Mouse (Mus musculus): ENCODE measurements around the gene Gm28434.

Gene Gm28434

GRCm38 (mm10) chr5:87969201-87969600, at the start of gene Gm28434, which contains the start of gene 2310003L06Rik:
Gene Gm28434, plus strand, starts transcription at chr5:87969517.
Gene 2310003L06Rik, plus strand, starts transcription at chr5:87969459.
- in situ Hi-C loops (cut with MboI) = no loop called here

GRCm38 (mm10) chr5:87925372-87925771, 43.9 kb upstream of the Gm28434 start, which contains the start of gene Csn3:
Gene Csn3, plus strand, starts transcription at chr5:87925579.
- in situ Hi-C loops (cut with MboI) = no loop called here

- in situ Hi-C loops (cut with MboI) = no loop called here
Measured at GRCm38 (mm10) chr5:87931603-87932002, 37.7 kb upstream of the Gm28434 start.

GRCm38 (mm10) chr5:87940752-87941151, 28.6 kb upstream of the Gm28434 start:
- in situ Hi-C loops (cut with MboI) = no loop called here

GRCm38 (mm10) chr5:87942515-87942914, 26.8 kb upstream of the Gm28434 start:
- in situ Hi-C loops (cut with MboI) = no loop called here

- in situ Hi-C loops (cut with MboI) = no loop called here
Measured at GRCm38 (mm10) chr5:87951836-87952235, 17.5 kb upstream of the Gm28434 start.

GRCm38 (mm10) chr5:87979139-87979538, 9.8 kb downstream of the Gm28434 start, which contains the start of gene Cabs1:
Gene Cabs1, plus strand, starts transcription at chr5:87979439.
- in situ Hi-C loops (cut with MboI) = no loop called here

GRCm38 (mm10) chr5:87982468-87983214, 13.3 kb downstream of the Gm28434 start:
- in situ Hi-C loops (cut with MboI) = no loop called here

GRCm38 (mm10) chr5:88002249-88002648, 32.9 kb downstream of the Gm28434 start, which contains the start of gene Smr3a:
Gene Smr3a, plus strand, starts transcription at chr5:88002549.
- in situ Hi-C loops (cut with MboI) = no loop called here

- in situ Hi-C loops (cut with MboI) = no loop called here
Measured at GRCm38 (mm10) chr5:88005241-88005640, 35.9 kb downstream of the Gm28434 start.
